Mouse (Mus musculus) embryo, embryonic 11.5 days (tissue): Measurements from ENCODE around the gene Gm20388.

ENCODE experiments used
- DNase-seq: peaks from one replicate; pipeline ENCODE4 v3.0.0-alpha.2; 2012; ENCODE audit warnings: low read depth, low spot score

The Gm20388 gene

DNA sequence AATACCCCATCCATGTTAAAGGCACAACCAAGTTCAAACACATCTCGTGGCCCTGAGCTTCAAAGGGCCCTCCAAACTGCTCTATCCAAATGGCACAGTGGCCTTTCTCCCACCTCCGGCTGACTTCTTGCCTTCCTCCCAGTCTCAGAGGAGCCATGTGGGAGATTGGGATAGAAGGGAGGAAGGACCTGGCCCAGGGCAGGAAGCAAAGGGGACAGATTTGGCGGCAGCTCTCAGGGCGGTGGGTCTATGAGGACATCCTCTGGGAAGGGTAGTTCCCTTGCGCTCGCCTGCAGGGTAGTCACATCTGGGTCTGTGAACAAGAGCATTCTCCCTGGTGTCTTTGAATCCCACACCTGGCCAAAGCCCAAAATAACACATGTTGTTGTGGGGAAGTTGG lies 2786.9 kb downstream of the Gm20388 start:
- DNase-seq: no peak

- no peak for DNase-seq
Observed at GRCm38 (mm10) chr8:122698254-122698768, 2787.7 kb downstream of the Gm20388 start.

DNA sequence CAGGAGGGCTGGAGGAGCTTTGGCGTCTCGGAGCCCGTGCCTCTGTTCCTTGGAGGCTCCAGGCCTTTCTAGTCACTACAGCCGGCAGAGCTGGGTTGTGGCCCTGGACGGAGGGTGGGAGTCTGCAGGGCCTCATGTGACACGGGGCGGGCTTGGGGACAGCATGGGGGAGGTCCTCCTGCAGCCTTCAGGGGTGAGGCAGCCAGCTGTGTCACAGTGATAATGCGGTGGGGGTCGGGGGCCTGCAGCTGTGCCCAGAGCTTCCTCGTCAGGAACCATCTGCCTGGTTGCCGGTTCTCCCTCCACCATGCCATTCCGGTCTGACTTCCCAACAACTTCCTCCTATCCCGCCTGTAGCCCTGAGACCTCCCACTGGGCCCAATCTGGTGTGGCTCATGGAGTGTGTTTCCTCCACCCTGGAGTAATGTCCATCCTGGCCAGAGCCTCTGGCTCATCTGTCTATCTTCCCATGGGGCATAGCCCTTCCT lies 2788.4 kb downstream of the Gm20388 start, which contains the start of gene Cbfa2t3:
Gene Cbfa2t3, minus strand, starts transcription at position 105 of the 488 bp plus-strand sequence.
- no peak for DNase-seq

DNA sequence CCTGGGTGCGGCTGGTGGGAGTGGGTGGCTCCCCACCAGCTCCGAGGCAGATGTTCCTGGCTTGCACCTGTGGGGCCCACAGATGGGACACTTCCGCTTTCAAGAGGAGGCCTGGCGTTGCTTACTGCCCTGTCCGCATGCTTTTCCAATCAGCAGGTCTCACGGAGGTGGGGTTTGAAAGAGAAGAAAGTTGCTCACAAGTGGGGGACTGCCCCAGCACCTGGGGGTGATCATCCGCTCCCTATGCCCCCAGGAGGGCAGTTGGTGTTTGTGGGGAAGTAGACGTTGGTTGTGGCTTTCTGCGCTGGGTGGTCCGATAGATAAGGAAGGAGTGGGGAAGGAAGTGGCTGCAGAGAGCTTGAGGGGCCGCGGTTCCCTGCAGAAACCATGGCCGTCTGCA lies 2790.0 kb downstream of the Gm20388 start:
- DNase-seq: no peak

DNA sequence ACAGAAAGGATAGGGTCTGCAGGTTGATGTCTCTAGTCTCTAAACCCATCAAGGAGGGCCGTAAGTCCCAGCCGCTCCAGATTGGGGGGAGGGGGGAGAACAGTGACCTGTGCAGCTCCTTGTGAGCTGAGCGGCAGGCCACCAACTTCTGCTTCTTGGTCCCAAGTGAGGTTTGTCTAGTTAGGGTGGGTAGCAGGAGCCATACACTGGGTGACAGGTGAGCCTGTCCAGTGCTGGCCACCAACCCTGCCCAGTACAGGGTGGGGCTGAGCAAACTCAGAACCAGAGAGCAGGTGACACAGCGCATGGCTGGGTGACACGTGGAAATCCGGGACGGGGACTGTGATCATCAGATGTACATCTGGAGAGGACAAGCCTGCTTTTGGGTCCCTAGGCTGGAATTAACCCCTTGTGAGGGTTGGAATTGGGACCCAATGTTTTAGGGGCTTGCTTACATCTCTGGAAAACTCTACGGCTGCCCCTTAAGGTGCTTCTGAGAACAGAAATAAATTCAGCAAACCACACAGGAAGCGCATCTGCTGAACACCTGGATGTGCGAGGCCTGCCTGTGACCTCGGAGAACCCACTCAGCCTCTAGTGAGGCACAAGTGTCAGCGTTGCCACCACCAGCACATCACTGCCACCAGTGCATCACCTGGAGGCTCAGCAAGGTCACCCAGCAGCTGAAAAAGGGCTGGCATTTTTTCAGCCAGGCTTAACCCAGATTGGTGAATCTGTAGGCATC lies 2791.0 kb downstream of the Gm20388 start:
- no peak for DNase-seq

DNA sequence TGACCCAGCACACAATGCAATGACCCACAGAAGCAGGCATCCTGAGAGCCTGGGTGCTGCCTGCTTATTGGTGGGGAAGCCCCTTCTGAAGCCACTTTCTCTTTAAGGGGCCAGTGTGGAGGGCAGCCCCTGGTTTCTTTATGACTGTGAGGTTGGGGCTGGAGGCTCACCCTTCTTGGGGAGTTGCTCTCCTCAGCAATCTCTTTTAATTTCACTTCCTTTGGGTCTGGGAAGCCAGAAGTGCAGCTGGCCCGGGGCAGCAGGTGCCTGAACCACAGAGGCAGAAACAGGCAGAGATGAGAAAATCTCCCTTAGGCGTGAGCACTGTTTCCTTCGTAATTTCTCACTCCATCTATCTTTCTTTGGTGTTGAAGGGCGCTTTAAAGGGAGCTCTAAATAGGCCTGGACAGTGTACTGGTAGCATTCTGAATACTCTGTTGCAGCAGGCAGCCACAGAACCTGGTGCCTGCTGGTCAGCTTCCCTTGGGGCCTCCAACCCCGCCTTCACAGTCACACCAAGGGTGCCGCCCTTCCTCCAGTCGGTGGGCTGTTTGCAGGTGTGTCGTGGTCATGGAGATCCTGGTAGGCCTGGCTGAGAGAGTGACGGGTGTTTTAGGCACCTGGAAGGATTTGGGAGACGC lies 2791.8 kb downstream of the Gm20388 start:
- no peak for DNase-seq

DNA sequence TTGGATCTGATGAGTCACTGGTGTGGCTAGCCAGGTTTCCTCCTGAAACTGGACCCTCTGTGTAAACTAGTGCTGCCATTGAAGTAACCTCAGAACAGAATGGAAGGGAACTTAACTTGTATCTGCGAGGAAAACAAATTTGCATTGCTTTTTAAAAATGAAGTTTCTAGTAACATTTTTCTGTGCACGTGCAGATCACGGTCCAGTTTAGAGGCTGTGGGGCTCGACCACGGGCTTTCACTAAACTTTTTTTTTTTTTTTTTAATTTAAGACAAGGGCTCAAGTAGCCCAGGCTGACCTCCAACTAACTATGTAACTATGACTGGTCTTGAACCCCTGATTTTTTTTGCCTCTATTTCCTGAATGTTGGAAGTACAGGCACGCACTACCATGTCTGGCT lies 2792.3 kb downstream of the Gm20388 start:
- DNase-seq: no peak

- no peak for DNase-seq
Observed at GRCm38 (mm10) chr8:122704612-122705011, 2794.0 kb downstream of the Gm20388 start.

DNA sequence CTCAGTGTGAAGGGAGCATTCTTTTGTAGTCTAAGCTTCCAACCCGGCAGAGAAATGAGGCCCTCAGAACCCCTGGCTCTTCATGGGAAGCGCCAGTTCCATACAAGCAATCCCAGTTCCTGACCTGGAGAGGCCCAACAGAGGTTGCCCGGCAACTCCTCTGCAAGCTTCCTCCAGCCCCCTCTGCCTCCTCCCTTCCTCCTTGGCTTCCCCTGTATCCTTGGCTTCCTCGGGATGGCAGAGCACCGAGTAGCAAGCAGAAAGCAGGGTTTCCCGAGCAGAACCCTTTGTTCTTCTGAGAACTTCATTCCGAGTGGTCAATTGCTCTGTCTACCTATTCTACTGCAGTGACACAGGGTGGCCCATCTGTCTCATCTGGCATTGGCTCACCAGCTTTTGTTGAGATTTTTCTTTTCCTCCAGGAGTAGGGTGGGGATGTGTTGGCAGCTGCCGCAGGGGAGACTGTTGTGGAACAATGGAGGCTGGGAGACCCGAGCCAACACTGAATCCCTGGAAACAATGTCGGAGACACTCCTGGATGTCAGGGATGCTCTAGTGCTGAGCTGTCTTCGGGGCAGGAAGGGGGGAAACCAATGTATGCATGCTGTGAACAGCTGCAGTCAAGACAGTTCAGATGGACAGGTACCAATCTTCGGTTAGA lies 2795.4 kb downstream of the Gm20388 start:
- DNase-seq: no peak

GRCm38 (mm10) chr8:122707184-122707583 lies 2796.5 kb downstream of the Gm20388 start:
- DNase-seq: no peak

DNA sequence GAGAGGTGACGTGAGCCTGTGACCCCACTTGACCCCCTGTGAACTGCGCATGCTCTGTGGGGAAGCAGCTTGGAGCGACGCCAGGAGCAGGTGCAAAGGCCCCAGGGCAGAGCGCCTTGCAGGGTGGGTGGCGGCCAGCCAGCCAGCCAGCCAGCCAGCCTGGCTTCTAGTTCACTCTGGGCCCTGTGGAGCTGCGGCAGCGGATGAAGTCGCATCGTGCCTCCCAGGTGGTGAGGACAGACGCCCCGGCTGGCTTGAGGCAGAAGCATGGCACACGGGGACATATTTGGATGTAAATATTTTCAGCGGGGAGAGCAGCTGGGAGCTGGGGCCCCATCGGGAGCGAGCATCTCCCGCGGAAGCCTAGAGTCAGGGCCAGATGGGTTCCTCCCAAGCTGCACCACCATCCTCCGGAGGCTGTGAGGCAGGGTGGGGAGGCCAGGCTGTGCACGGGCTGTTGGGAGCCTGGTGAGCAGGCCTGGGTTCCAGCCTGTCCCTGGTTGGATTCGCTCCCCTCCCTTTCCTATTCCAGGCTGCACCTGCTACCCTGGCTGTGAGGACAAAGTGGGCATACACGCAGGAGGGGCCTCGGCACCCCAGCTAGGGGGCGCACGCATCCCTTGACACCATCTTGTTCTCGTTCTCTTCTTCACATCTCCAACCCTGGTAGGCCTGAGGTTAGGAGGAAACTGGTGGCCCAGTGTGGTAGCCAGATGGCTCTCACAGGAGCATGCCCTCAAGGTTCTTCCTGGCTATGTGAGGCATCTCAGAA lies 2798.9 kb downstream of the Gm20388 start:
- no peak for DNase-seq

DNA sequence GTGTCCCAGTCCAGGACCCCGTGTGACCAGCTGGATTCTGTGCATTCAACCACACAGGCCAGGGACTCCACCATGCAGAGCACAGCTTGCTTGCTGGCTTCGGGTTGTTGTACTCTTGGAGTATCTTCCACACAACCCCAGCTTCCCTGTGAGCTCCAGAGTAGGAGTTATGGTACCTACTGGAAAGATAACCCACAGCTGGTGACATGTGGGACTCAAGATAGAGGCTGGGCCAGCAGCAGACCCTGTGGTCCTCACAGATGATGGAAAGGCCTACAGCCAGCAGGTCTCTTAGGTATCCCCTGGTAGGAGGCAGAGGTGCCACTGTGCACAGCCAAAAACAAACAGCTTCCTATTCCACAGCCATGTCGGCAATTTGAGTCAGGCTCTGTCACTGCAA lies 2800.8 kb downstream of the Gm20388 start:
- DNase-seq: no peak

DNA sequence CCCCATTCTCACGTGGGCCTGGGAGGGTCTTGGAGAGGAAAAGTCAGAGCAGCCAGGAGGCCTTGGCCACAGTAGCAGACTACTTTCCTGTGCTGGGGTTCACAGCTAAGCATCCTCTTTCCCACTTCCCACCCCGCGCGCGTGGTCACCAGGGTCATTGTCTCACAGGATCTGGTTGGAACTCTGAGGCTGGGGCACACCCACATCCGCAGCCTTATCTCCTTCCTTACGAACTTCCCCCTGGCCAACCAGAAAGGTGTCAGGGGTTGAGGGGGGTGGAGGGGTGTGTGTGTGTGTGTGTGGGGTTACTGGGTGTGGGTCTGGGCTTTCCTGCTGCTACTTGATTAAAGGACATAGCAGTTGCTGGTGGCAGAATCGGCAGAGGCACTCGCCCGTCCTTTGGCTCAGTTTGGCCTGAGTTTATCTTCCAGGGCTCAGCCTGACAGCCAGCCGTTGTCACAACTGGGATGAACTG lies 2801.3 kb downstream of the Gm20388 start:
- DNase-seq: no peak

GRCm38 (mm10) chr8:122712411-122713156 lies 2801.9 kb downstream of the Gm20388 start:
- no peak for DNase-seq

DNA sequence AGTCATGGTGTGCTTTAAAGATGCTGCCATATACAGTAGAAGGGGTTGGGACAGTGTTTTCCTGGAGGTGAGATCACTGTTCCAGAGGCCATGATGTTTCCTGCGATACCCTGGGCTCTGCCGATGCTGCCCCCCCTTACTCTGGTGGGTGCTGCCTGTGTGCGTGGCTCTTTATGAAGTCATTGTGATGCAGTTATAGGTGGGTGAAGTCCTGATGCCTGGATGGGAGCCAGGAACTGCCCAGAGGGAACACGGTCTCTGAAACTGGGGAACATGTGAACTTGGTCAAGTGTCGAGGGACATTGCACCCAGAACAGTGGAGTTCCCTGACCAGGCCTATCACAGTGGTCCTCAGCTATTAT lies 2802.5 kb downstream of the Gm20388 start:
- DNase-seq: no peak

DNA sequence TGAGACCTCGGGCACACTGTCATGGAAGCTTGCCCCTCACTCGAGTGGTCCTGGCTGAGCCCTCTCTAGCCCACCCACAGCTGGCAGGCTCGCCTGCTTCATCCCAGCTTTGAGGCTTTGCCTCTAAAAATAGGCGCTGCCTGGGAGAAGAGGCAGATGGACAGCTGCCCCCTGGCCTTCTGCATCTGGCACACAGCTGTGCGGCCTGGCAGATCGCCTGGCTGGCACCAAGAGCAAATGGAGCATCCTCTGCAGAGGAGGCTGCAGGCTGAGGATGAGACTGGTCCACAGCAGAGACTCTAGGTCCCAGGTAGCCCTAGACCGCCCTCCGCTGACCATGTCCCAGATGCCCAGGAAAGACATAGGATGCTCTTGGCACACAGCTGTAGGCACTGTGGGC lies 2805.9 kb downstream of the Gm20388 start:
- DNase-seq: no peak

GRCm38 (mm10) chr8:122717869-122718509 lies 2807.3 kb downstream of the Gm20388 start:
- no peak for DNase-seq

GRCm38 (mm10) chr8:122718711-122719499 lies 2808.3 kb downstream of the Gm20388 start:
- no peak for DNase-seq

- no peak for DNase-seq
Observed at GRCm38 (mm10) chr8:122719500-122720065, 2808.9 kb downstream of the Gm20388 start.
